Mouse (Mus musculus) cerebellum, adult 2 months (tissue): Measurements from ENCODE around the gene Dynlt1b.
"Not testable (repeated sequence)": the region's sequence is repeated elsewhere in the genome, so short reads cannot be mapped to it uniquely, and the experiment has no call there.

Experiments
- CTCF ChIP-seq: fragments of 200-500 bp; IDR thresholded peaks from 2 replicates; pipeline ENCODE4 v1.5.1; 2011; ENCODE audit warnings: low read depth, mild to moderate bottlenecking, control low read depth, low read length, moderate library complexity, borderline replicate concordance; ENCODE audit not compliant: insufficient read depth
- POLR2A ChIP-seq: fragments of 200-500 bp; IDR thresholded peaks from 2 replicates; pipeline ENCODE4 v1.6.1; 2011; ENCODE audit warnings: low read length, control low read depth, borderline replicate concordance; ENCODE audit not compliant: insufficient read depth

GRCm38 (mm10) chr17:6398816-6399215, 31.1 kb upstream of the Dynlt1b start:
- not testable (repeated sequence) for TF ChIP-seq CTCF, POLR2A
